Mouse (Mus musculus) ovary, postnatal 10 days (tissue): ENCODE measurements around the gene Birc6.
A peak's percentile ranks its signal among the peaks of the same experiment; 100 is the strongest.

ENCODE experiments used
- DNase-seq: peaks from one replicate; pipeline ENCODE4 v3.0.0; 2022; ENCODE audit warnings: low spot score

Birc6 gene

DNA sequence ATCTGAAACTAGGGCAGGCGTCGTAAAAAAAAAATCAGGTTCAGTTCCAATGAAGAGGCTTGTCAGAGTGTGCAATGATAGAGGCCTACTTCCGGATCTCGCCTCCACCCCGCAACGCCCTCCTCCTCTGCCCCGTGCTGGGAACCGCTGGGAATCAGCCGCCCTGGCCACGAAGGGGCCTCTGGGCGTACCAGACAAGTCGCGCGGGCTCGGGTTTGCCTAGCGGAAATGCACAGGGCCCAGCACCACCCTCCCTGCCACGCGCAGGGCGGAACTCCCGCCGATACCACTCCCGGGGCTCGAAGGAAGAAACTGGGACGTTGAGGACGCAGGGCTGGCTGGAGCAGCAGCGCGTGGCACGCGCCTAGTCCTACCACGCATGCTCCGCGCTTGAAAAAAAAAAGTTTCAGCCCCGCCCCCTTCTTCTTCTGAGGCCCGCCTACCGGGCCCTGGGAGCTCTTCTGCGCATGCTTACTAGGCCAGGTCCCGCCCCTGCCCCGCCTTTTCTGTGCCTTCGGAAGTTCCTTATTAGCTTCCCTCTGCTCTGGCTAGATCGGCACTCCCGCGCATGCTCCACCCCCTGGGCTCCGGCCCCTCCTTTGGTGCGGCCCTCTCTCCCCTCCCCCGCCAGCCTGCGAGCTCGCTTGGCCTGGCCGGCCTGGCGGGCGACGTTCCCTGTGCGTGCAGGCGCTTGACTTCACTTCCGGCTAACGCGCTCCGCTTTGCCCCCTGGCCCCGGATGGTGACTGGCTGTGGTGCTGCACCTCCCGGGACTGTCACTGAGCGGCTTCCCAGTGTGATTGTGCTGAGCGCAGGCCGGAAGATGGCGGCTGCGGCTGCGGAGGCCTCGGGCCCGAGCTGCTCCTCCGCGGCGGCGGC, at the start of gene Birc6:
TSS of gene Birc6 (plus strand) at position 567 of the 879 bp plus-strand sequence.
- peak; percentile 95 for DNase-seq

- no peak for DNase-seq
Observed at GRCm38 (mm10) chr17:74480361-74481069, 47.6 kb upstream of the Birc6 start.

GRCm38 (mm10) chr17:74489024-74489900, 38.8 kb upstream of the Birc6 start, which contains the start of gene Yipf4:
TSS of gene Yipf4 (plus strand) at chr17:74489493.
- peak; percentile 98 for DNase-seq

DNA sequence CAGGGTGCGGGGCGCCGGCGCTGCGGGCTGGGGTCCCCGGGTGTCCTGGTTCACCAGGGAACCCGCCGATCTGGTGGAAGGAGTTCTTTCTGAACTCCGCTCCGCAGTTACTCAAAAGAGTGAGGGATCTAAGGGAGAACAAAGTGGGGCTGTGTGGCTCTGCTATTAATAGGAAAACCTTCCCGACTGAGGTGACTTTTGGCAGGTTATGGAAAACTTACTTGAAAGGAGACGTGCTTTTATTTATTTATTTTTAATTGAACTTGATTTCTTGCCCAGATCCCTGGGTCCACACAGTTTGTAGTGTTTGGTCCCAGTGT, 38.2 kb upstream of the Birc6 start:
- no peak for DNase-seq

GRCm38 (mm10) chr17:74491565-74491964, 36.5 kb upstream of the Birc6 start:
- DNase-seq, result no peak

DNA sequence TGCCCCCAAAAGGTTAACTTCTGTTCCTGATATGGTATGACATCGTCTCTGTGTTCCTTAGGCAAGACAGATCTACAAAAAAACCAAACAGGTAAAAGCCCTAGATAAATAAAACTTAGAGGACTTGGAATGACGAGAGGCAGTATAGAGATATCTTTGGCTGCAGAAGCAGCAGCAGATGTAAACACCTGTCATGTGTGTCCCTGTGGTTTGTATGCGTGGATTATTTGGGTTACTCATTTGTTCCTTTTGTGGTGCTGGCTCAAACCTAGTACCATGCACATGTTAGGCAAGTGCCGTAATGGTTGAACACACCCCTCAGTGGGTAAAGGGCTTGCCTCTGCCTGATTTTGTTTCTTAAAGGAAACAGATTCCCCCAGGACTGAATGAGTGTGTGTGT, 27.9 kb upstream of the Birc6 start:
- DNase-seq, result no peak

- no peak for DNase-seq
Observed at GRCm38 (mm10) chr17:74501085-74501484, 27.0 kb upstream of the Birc6 start.

DNA sequence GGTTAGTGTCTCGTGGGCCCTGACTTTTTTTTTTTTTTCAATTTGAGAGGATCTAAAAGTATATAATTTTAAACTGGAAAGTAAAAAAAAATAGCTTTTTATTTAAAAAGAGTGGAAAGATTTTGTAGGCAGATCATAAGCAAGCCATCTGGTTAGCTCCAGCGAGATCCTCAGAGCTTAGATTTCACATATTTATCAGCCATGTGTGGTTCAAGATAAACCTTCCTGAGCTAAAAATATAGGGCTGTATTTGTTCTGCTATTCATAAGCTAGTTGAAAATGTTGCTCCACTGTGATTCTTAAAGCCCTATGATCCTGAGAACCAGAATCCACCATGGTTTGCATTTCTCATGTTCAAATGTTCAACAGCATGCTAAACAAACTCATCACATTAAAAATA, 20.2 kb upstream of the Birc6 start:
- no peak for DNase-seq

DNA sequence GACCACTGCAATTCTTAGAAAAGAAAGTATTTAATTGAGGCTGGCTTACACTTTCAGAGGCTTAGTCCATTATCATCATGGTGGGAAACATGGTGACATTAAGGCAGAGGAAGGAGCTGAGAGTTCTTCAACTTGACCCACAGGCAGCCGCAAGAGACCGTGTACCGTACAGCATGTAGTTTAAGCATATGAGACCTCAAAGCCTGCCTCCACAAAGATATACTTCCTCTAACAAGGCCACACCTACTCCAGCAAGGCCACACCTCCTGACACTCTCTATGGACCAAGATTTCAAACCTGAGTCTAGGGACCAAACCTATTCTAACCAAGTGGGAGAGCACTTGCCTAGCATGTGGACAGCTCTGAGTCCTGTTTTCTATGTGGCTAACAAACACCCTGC, 19.5 kb upstream of the Birc6 start:
- DNase-seq, result no peak

- DNase-seq, result no peak
Observed at GRCm38 (mm10) chr17:74512308-74512707, 15.8 kb upstream of the Birc6 start.

GRCm38 (mm10) chr17:74522797-74523723, 5.0 kb upstream of the Birc6 start:
- DNase-seq, result no peak

DNA sequence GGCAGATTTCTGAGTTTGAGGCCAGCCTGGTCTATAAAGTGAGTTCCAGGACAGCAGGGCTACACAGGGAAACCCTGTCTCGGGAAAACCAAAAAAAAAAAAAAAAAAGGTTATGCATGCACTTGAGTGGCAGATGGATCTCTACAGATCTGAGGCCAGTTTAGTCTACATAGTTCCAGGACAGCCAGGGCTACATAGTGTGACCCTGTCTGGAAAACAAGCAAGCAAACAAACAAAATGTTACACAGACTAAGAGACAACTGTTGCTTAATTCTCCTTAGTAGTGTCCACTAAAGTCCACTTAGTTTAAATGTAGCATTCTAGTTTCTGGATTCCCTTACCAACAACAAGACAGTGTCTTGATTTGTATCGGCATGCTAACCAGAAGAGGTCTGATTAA, 2.0 kb upstream of the Birc6 start:
- no peak for DNase-seq

GRCm38 (mm10) chr17:74526806-74527653, 1.1 kb upstream of the Birc6 start:
- DNase-seq, result no peak

- no peak for DNase-seq
Observed at GRCm38 (mm10) chr17:74528648-74529532, 795 bp downstream of the Birc6 start.

DNA sequence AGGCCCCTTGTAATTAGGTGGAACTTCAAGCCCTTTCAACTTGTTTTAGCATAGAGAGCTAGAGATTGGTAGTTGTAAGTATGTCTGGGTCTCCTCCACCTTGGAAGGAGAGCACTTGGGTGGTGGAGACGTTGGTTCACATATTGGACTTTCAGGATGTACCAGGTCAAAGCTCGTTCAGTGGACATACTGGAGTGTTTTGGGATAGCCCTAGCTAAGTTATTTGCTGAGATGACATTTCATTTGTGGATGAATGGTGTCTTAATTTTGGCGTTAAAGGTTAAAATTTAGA, 1.4 kb downstream of the Birc6 start:
- no peak for DNase-seq

DNA sequence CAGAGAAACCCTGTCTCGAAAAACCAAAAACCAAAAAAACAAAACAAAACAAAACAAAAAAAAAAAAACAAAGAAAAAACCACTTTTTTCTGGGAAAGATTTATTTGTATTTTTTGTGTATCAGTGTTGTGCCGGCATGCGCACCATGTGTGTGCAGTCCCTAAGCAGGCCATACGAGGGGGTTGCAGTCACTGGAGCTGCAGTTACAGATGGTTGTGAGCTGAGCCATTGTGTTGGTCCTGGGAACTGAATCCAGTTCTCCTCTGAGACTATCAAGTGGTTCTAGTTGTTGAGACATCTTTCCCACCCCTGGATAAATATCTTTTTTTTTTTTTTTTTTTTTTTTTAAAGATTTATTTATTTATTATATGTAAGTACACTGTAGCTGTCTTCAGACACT, 6.9 kb downstream of the Birc6 start:
- DNase-seq, result no peak

GRCm38 (mm10) chr17:74537526-74537925, 9.4 kb downstream of the Birc6 start:
- DNase-seq, result no peak

- DNase-seq, result no peak
Observed at GRCm38 (mm10) chr17:74543615-74544014, 15.5 kb downstream of the Birc6 start.

DNA sequence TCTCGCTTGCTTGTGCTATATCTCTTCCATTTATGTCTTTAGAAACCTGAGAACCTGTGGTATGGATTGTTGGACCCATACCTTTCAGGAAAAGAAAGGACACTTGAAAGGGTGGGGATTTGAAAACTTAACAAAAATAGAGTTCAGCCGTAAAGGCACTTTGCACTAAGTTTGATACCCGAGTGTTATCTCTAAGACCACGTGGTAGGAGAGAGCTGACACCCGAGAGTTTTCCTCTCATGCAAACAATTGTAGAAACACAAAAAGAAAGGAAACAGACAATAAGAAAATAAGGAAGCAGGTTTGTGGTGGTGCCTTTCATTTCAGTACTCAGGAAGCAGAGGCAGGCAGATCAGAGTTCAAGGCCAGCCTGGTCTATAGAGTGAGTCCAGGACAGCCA, 26.0 kb downstream of the Birc6 start:
- no peak for DNase-seq

DNA sequence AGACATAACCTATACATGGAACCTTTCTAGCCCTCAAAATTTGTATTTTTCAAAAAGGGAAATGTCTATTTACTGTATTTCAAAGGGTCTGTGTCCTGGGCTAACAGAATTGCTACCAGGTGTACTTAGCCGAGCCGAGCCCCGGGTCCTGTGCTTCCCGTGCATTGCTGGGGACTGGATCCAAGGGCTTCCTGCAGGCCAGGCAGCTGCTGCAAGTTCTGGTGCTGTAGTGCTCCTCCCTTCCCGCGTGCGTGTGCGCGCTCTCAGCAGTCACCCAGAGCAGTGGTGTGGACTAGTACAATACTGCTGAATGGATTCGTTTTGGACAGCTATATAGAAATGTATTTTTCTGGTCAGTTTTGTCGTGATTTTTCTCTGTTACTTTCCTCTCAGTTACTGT, 31.8 kb downstream of the Birc6 start:
- no peak for DNase-seq
